Mouse (Mus musculus) left cerebral cortex, adult 18-20 months (tissue): ENCODE measurements around the gene Cacna1f. TPM values are rescaled to one million over a fixed set of nuclear protein-coding genes. Genes with fewer than 3 reads are reported as not detected.
A peak's percentile ranks its signal among the peaks of the same experiment; 100 is the strongest.

Source experiments
- DNase-seq, 2 experiments: peaks; one replicate each; pipeline ENCODE4 v3.0.0; 2021 to 2022; ENCODE audit warnings: low spot score in 2 of 2, mixed read lengths in 1 of 2
- long read RNA-seq, 2 experiments: library from polyadenylated mRNA; stranded (forward); transcript quantifications; one replicate each; pipeline ENCODE4 v2.0.0; 2021
- total RNA-seq, 2 experiments: library from RNA; stranded (reverse); gene quantifications; 2 replicates each; pipeline ENCODE4 v1.2.3; 2021

Gene Cacna1f
- under 1 TPM in 1 of 2 experiments, not detected in 1; 0.33 TPM for total RNA-seq
- long read RNA-seq, experiment 1, result 0 reads
- long read RNA-seq, experiment 2, result 0 reads

DNA sequence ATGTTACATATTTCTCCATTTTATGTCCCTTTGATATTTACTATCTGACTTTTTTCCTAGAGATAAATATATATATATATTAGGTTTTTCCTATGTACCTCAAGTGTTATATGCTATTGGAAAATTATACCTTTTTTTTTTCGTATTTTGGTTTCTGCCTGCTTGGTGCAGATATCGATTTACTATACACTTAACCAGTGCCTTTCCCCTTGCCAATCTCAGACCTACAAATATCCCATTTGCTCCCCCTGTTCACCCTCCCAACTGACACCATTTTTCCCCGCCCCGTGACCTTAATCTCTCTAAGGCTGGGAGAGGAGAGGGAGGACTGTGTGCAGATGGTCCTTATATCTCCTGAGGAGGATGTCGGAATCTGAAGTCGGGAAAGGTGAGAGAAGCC lies at the start of gene Cacna1f:
Cacna1f (plus strand) TSS at position 301 of the 400 bp plus-strand sequence.
- no peak for DNase-seq

- no peak for DNase-seq
Measured at GRCm38 (mm10) chrX:7563076-7563475, 43.8 kb upstream of the Cacna1f start.

GRCm38 (mm10) chrX:7566352-7566751 lies 40.5 kb upstream of the Cacna1f start:
- no peak for DNase-seq

GRCm38 (mm10) chrX:7567491-7567890 lies 39.4 kb upstream of the Cacna1f start:
- no peak for DNase-seq

- no peak for DNase-seq
Measured at GRCm38 (mm10) chrX:7570481-7571175, 36.3 kb upstream of the Cacna1f start.

- no peak for DNase-seq
Measured at GRCm38 (mm10) chrX:7571565-7572136, 35.2 kb upstream of the Cacna1f start.

DNA sequence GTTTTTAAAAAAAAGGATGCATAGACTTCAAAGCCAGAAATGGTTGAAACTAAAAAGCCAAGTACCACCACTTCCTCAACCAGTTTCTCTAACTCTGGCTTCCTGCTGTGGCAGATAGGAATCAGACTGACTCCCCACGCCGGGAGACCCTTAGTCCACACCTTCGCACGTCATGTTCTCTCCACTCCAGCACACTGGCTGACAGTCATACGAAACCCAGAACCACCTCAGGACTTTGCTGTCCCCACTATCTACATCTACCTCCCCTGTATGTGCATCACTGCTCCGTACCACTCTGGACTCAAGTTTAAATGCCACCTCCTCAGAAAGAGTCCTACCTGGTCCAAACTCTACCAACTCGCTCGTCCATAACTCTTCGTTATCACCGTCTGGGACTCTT lies 34.4 kb upstream of the Cacna1f start:
- no peak for DNase-seq

DNA sequence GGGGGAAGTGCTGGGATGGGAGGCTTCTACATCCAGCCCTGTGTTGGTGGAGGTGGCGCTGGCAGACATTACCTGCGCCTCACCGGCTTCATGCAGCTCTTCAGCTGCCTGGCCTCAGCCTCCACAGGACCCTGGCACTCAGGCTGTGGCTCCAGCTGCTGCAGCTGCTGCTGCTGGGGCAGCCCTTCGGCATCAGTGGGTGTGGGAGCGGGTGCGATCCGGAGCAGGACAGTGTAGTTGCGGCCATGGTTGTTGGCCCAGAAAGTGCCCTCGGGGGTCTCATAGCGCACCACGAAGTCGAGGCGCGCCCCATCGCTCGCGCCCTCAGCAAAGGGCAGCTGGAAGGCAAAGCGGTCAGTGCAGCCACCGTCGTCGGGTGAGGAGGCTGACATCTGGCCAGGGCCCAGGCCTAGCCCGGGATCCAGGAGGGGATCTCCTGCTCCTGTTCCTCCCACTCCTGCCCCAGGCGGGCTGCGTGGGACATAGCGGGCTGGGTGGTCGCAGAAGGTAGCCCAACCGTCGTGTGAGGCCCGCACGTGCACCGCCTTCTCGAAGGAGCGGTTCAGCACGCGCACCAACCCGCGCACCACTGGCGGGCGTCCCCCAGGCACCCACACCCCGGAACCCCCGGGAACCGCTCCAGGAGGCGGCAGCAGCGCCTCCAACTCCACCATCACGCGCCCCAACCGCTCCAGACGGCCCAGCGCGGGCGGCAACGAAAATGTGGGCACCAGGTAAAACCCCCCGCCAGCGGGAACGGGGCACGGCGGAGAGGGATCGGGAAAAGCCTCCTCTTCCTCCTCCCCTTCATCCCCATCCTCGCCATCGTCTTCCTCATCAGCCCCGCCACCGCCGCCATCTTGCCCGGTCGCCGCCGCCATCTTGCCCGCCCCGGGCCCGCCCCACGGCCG lies 33.5 kb upstream of the Cacna1f start, which contains the start of gene Foxp3:
Foxp3 (plus strand) TSS at position 469 of the 911 bp plus-strand sequence.
- peak in 1 of 2 experiments; percentile 33 for DNase-seq

DNA sequence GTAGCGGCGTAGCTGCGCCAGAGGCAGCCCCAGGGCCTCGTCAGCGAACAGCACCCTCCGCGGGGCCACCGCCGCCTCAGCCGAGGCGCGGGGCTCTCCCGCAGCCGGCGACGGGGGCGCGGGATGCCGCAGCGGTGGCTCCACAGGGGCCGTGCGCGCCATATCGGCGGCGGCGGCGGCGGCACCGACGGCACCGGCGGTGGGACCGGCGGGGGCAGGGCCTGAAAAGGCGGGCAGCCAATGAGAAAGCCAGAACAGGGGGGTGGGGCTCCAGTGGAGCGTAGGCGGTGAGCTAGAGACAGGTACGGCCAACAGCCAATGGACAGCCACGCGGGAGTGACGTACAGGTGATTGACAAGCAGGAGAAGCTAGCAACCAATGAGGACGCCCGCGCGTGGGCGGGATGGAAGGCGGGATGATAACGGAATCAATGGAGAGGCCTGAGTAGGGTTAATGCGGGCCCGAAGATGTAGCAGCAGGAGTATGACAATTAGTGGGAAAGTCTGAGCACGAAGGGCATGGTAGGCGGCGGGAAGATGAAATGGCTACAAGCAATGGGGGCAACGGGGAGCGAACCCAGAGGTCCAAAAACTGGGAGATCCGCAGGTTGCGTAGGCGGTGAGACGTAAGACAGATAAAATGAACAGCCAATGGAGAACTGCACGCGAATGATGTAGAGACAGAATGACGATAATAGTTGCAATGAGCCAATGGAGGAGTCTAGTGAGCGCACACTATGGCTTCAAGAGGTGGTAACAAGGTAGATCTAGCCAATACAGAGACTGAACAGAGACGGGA lies 32.6 kb upstream of the Cacna1f start, which contains the start of gene Ppp1r3f:
Ppp1r3f (minus strand) TSS at position 197 of the 798 bp plus-strand sequence.
- peak; percentile 93 to 96 for DNase-seq

DNA sequence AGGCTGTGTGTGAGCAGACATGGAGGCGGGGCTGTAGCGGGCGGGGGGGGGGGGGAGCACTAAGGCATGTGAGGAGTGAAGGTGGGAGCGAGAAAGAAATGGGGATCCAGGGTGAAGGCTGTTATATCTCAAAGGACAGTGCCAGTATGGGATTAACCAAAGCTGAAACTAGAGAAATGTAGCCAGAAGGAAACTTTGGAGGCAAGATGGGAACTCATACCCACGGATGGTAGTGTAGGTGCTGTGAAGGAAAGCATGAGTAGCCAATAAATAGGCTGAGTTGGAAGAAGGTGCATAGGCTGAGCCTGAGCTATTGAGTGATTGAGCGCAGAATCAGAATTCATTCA lies 32.0 kb upstream of the Cacna1f start:
- DNase-seq, result no peak

DNA sequence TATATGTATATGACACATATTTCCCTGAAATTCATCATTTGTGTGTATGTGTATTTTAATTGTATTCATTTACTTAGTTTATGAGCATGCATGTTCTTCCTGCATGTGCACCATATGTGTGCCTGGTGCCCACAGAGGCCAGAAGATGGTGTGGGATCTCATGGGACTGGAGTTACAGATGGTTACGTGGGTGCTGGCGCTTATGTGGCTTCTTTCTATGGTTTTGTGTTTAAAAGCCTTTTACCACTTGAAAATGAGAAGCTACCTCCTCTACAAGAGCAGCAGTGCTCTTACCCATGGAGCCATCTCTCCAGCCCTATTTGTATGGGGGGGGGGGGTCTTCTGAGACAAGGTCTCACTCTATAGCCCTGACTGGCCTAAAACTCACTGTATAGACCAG lies 25.7 kb upstream of the Cacna1f start:
- DNase-seq, result no peak

DNA sequence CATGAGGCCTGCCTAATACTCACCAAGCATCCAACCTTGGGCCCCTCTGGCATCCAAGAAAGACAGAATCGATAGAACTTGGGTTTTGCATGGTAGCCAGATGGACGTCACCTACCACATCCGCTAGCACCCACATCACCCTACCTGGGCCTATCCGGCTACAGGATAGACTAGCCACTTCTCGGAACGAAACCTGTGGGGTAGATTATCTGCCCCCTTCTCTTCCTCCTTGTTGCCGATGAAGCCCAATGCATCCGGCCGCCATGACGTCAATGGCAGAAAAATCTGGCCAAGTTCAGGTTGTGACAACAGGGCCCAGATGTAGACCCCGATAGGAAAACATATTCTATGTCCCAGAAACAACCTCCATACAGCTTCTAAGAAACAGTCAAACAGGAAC lies 23.0 kb upstream of the Cacna1f start:
- no peak for DNase-seq

DNA sequence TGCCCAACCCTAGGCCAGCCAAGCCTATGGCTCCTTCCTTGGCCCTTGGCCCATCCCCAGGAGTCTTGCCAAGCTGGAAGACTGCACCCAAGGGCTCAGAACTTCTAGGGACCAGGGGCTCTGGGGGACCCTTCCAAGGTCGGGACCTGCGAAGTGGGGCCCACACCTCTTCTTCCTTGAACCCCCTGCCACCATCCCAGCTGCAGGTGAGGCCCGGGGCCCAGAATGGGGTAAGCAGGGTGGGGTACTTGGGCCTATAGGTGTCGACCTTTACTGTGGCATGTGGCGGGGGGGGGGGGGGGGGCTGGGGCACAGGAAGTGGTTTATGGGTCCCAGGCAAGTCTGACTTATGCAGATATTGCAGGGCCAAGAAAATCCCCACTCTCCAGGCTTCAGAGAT lies 20.5 kb upstream of the Cacna1f start:
- no peak for DNase-seq

DNA sequence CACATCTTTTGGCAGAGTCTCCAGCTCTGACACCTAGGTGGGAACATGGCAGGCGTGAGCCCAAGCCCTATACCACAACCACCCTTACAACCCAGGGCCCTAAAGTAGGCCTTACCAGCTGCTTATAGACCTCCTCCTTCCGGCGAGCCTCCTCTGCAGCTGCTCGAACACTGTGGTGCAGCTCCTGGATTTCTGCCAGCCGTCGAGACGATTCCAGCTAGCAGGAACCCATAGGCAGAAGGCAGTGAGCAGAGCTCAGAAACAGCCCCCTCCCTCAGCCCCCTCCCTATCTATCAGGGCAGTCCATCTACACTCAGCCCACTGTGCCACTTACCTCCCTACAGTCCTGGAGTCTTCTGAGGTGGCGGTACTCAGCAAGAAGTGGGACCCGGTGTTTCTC lies 11.5 kb upstream of the Cacna1f start:
- peak in 1 of 2 experiments; percentile 15 for DNase-seq

GRCm38 (mm10) chrX:7604004-7604403 lies 2.9 kb upstream of the Cacna1f start:
- no peak for DNase-seq

DNA sequence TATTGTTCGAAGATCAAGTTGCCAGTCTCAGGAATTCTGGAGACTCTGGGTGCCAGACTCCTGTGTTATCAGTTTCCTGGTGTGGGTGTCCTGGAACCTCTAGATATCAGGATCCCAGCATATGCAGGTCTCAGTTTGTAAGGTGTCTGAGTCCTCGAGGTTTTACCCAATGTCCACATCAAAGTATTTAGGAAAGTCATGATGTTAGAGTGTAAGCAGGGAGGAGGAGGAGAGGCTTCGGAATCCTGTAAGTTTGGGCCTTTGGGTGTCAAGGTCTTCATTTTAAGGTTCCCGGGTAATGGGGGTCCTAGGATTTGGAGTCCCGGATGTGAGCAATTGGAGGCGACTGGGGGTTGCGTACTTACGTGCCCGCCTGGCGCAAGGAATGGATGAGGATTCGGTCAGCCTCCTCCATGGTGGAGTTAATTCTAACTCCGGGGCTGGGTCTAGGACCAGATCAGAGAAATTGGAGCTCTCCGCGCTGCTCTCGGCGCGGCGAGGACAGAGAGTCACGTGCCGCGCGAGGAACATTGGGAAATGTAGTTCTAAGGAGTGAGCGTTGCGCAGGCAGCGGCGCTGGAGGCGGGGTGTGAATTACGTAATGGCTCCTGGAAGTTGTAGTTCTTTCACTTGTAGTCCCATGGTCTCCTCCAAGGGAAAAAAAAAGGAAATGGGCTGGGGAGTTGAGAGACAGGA lies 1.9 kb upstream of the Cacna1f start, which contains the start of gene Ccdc22:
Ccdc22 (minus strand) TSS at position 639 of the 696 bp plus-strand sequence.
- peak; percentile 79 to 86 for DNase-seq

GRCm38 (mm10) chrX:7605575-7605941 lies 1.3 kb upstream of the Cacna1f start:
- no peak for DNase-seq

- DNase-seq, result no peak
Measured at GRCm38 (mm10) chrX:7610035-7610434, 3.2 kb downstream of the Cacna1f start.

DNA sequence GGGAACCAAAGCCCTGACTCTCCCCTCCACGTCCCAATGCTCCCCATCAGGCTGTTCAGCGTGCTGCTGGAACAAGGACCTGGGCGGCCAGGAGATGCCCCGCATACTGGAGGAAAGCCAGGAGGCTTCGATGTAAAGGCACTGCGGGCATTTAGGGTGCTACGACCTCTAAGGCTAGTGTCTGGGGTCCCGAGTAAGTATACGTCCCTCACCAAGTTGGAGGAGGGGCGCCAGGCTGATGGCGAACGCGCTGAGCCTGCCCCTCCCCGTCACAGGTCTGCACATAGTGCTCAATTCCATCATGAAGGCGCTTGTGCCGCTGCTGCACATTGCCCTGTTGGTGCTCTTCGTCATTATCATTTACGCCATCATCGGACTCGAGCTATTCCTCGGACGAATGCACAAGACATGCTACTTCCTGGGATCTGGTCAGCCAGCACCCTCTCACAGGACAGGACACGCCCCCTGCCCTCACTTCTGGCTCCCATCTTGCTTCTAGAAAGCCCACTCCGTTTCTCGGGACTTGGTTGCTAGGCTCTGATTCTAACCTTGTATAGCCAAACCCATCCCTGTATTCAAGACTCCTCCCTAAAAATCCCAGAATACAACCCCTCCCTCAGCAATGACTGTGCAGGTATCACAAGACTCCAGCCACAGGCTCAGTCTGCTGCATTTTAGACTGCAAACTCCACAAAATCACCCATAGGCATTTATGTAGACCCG lies 3.8 kb downstream of the Cacna1f start:
- DNase-seq, result no peak
